Mouse (Mus musculus): Measurements from ENCODE around the gene Prpf6. TPM values are rescaled to one million over a fixed set of nuclear protein-coding genes. Genes with fewer than 3 reads are reported as not detected.

Prpf6 gene
- polyA plus RNA-seq, 1 experiment from 2014 or later: 64.5 TPM

GRCm38 (mm10) chr2:181679951-181680715 is 88.5 kb downstream of the Prpf6 start, which contains the start of gene Tcea2:
Tcea2 (plus strand) TSS chr2:181680310.
- Histone ChIP-seq H3K27ac (ENCODE audit: low read depth, low read length) (peak within 1 kb of the TSS; percentile 24; the same call in 1 of the 2 replicates), H3K9me3 (ENCODE audit: control insufficient read depth, low read length) (no peaks in the 10 kb centered on the region), H3K36me3 (ENCODE audit: control insufficient read depth, insufficient read depth, low read length) (no peaks in the 10 kb centered on the region), H3K27me3 (ENCODE audit: control insufficient read depth, insufficient read depth, low read length) (no peaks in the 10 kb centered on the region), H3K9ac (ENCODE audit: low read depth, low read length) (peak within 1 kb of the TSS; percentile 89), H3K4me3 (ENCODE audit: low read length) (peak within 1 kb of the TSS; percentile 74), H3K4me2 (replicated peaks; ENCODE audit: low read depth, low read length) (peak within 1 kb of the TSS; percentile 91), H3K4me1 (ENCODE audit: control insufficient read depth, insufficient read depth, low read length) (peaks cover 12% of the 10 kb centered on the region; the same call in 1 of the 2 replicates)
- under 1% methylated on average over 67 of the region's 69 CpGs for WGBS
- ATAC-seq (ENCODE audit: low FRiP score, low TSS enrichment): peak; percentile 68

DNA sequence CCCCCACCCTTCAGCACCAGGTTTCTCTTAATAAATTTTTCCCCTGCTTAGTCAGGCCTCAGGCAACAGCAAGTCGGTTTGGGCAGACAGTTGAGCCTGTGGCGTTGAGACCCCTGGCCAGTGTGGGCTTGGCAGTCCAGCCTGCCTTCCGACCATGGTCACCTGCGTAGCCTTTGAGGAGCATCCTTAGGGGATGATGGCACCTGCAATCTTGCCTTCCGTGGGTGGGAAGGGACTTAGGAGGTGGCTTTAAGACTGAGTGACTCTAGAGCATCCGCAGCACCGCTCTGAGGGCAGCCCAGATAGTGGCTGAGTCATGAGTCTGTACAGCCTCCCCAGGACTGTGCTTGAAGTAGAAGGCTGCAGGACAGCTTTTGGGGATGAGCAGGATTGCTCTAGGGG is 89.0 kb downstream of the Prpf6 start:
- H3K9ac ChIP-seq (ENCODE audit: low read depth, low read length): peak overlapping the region; percentile 89
- H3K27me3 ChIP-seq (ENCODE audit: control insufficient read depth, insufficient read depth, low read length): no peaks in the 10 kb centered on the region
- peak overlapping the region; percentile 74 for H3K4me3 ChIP-seq (ENCODE audit: low read length)
- no peaks in the 10 kb centered on the region for H3K9me3 ChIP-seq (ENCODE audit: control insufficient read depth, low read length)
- peaks cover 6% of the 10 kb centered on the region; the same call in 1 of the 2 replicates for H3K4me1 ChIP-seq (ENCODE audit: control insufficient read depth, insufficient read depth, low read length)
- WGBS: 12% methylated on average over 7 of the region's 7 CpGs
- peak; percentile 13 for ATAC-seq (ENCODE audit: low FRiP score, low TSS enrichment)
- H3K27ac ChIP-seq (ENCODE audit: low read depth, low read length): no peak overlapping the region
- H3K4me2 ChIP-seq (replicated peaks; ENCODE audit: low read depth, low read length): peak overlapping the region; percentile 91
- no peaks in the 10 kb centered on the region for H3K36me3 ChIP-seq (ENCODE audit: control insufficient read depth, insufficient read depth, low read length)

DNA sequence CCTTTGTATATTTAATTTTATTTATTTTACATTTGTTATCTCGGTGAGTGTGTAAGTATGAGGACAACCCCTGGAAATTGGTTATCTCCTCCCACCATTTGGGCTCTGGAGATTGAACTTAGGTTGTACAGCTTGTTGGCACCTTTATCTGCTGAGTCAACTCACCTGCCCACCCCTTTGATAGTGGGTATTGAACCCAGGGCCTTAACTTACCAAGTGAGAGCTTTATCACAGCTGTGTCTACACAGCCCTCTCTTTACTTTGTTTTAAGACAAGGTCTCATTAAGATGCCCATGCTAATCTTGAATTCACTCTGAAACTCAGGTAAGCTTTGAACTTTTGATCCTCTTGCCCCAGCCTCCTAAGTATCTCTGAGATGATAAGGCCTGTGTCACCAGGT is 90.3 kb downstream of the Prpf6 start:
- Histone ChIP-seq H3K27me3 (ENCODE audit: control insufficient read depth, insufficient read depth, low read length) (no peaks in the 10 kb centered on the region), H3K9me3 (ENCODE audit: control insufficient read depth, low read length) (no peaks in the 10 kb centered on the region), H3K4me3 (ENCODE audit: low read length) (no peak overlapping the region), H3K36me3 (ENCODE audit: control insufficient read depth, insufficient read depth, low read length) (peaks cover 9% of the 10 kb centered on the region), H3K9ac (ENCODE audit: low read depth, low read length) (no peak overlapping the region), H3K27ac (ENCODE audit: low read depth, low read length) (no peak overlapping the region), H3K4me2 (replicated peaks; ENCODE audit: low read depth, low read length) (no peak overlapping the region), H3K4me1 (ENCODE audit: control insufficient read depth, insufficient read depth, low read length) (peaks cover 5% of the 10 kb centered on the region; the same call in 1 of the 2 replicates)
- 93% methylated on average over 1 of the region's 1 CpGs for WGBS
- no peak for ATAC-seq (ENCODE audit: low FRiP score, low TSS enrichment)

DNA sequence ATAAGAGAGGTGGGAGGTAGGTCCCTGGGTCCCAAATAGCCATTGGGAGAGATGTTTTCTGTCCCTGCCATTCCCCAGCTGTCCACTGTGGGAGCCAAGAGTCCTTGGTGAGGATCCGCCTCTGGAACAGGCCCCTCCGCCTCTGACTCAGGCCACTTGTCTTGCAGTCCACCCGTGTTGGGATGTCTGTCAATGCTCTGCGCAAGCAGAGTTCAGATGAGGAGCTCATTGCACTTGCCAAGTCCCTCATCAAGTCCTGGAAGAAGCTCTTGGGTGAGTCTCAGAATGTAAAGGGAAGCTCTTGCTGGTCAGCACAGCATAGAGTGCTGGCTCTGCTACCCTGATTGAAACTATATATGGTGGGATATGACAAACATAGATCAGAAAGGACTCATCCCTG is 91.7 kb downstream of the Prpf6 start:
- Histone ChIP-seq H3K9me3 (ENCODE audit: control insufficient read depth, low read length) (no peaks in the 10 kb centered on the region), H3K9ac (ENCODE audit: low read depth, low read length) (no peak overlapping the region), H3K4me1 (ENCODE audit: control insufficient read depth, insufficient read depth, low read length) (peaks cover 5% of the 10 kb centered on the region; the same call in 1 of the 2 replicates), H3K4me3 (ENCODE audit: low read length) (no peak overlapping the region), H3K36me3 (ENCODE audit: control insufficient read depth, insufficient read depth, low read length) (peaks cover 20% of the 10 kb centered on the region), H3K27ac (ENCODE audit: low read depth, low read length) (no peak overlapping the region), H3K4me2 (replicated peaks; ENCODE audit: low read depth, low read length) (no peak overlapping the region), H3K27me3 (ENCODE audit: control insufficient read depth, insufficient read depth, low read length) (no peaks in the 10 kb centered on the region)
- ATAC-seq (ENCODE audit: low FRiP score, low TSS enrichment): no peak
- 65% methylated on average over 4 of the region's 4 CpGs for WGBS

DNA sequence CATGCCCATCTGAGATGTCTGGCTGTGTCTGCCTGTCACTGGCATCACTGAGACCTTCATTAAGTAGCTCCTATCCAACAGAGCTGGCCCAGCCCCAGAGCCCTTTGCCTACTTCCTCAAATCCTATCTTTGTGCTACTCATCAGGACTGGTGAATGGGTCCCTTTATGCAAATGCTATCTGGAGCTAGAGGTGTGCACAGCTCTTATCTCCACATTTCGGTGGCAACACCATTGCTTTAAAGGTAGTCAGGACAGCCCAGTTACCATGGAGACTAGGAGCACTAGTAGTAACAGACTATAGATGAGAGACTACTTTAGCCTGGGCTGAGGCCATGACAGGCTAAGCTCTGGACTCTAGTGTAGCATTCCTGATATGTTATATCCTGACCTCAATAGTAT is 93.0 kb downstream of the Prpf6 start:
- no peaks in the 10 kb centered on the region for H3K27me3 ChIP-seq (ENCODE audit: control insufficient read depth, insufficient read depth, low read length)
- H3K4me3 ChIP-seq (ENCODE audit: low read length): no peak overlapping the region
- H3K4me1 ChIP-seq (ENCODE audit: control insufficient read depth, insufficient read depth, low read length): peaks cover under 1% of the 10 kb centered on the region; the same call in 1 of the 2 replicates
- WGBS: 92% methylated on average over 1 of the region's 1 CpGs
- no peaks in the 10 kb centered on the region for H3K9me3 ChIP-seq (ENCODE audit: control insufficient read depth, low read length)
- no peak overlapping the region for H3K9ac ChIP-seq (ENCODE audit: low read depth, low read length)
- H3K4me2 ChIP-seq (replicated peaks; ENCODE audit: low read depth, low read length): no peak overlapping the region
- no peak for ATAC-seq (ENCODE audit: low FRiP score, low TSS enrichment)
- no peak overlapping the region for H3K27ac ChIP-seq (ENCODE audit: low read depth, low read length)
- peaks cover 33% of the 10 kb centered on the region for H3K36me3 ChIP-seq (ENCODE audit: control insufficient read depth, insufficient read depth, low read length)

- 94% methylated on average over 4 of the region's 4 CpGs for WGBS
- H3K4me3 ChIP-seq (ENCODE audit: low read length): no peak overlapping the region
- H3K27me3 ChIP-seq (ENCODE audit: control insufficient read depth, insufficient read depth, low read length): no peaks in the 10 kb centered on the region
- ATAC-seq (ENCODE audit: low FRiP score, low TSS enrichment): no peak
- H3K4me2 ChIP-seq (replicated peaks; ENCODE audit: low read depth, low read length): no peak overlapping the region
- no peak overlapping the region for H3K27ac ChIP-seq (ENCODE audit: low read depth, low read length)
- peaks cover 33% of the 10 kb centered on the region for H3K36me3 ChIP-seq (ENCODE audit: control insufficient read depth, insufficient read depth, low read length)
- no peaks in the 10 kb centered on the region for H3K9me3 ChIP-seq (ENCODE audit: control insufficient read depth, low read length)
- H3K9ac ChIP-seq (ENCODE audit: low read depth, low read length): no peak overlapping the region
- H3K4me1 ChIP-seq (ENCODE audit: control insufficient read depth, insufficient read depth, low read length): no peaks in the 10 kb centered on the region
Observed at GRCm38 (mm10) chr2:181685686-181686085, 94.0 kb downstream of the Prpf6 start.

DNA sequence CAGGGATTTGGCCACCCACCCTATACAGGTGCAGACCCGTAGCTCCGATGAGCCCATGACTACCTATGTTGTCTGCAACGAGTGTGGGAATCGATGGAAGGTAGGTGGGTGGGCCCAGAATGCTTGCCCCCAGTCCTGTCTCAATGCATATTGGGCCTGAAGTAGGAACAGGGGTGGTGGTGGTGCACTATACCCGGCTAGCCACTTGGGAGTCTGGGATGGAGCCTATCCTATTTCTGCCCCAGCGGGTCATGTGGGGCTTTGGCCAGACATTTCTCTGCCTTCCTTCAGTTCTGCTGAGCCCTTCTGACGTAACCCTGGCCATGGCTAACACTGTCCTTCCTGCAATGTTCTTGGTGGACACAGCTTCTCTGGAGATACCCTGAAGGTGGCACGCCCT is 95.9 kb downstream of the Prpf6 start:
- Histone ChIP-seq H3K9me3 (ENCODE audit: control insufficient read depth, low read length) (no peaks in the 10 kb centered on the region), H3K27ac (ENCODE audit: low read depth, low read length) (no peak overlapping the region), H3K27me3 (ENCODE audit: control insufficient read depth, insufficient read depth, low read length) (no peaks in the 10 kb centered on the region), H3K36me3 (ENCODE audit: control insufficient read depth, insufficient read depth, low read length) (peaks cover 37% of the 10 kb centered on the region), H3K4me1 (ENCODE audit: control insufficient read depth, insufficient read depth, low read length) (no peaks in the 10 kb centered on the region), H3K9ac (ENCODE audit: low read depth, low read length) (no peak overlapping the region), H3K4me3 (ENCODE audit: low read length) (no peak overlapping the region), H3K4me2 (replicated peaks; ENCODE audit: low read depth, low read length) (no peak overlapping the region)
- no peak for ATAC-seq (ENCODE audit: low FRiP score, low TSS enrichment)
- WGBS: 96% methylated on average over 8 of the region's 8 CpGs

GRCm38 (mm10) chr2:181689466-181690160 is 97.9 kb downstream of the Prpf6 start:
- peaks cover 37% of the 10 kb centered on the region for H3K36me3 ChIP-seq (ENCODE audit: control insufficient read depth, insufficient read depth, low read length)
- 0 out of 2 replicates have a peak, but pooled peaks cover 6% of the 10 kb centered on the region for H3K4me1 ChIP-seq (ENCODE audit: control insufficient read depth, insufficient read depth, low read length)
- ATAC-seq (ENCODE audit: low FRiP score, low TSS enrichment): no peak
- no peak overlapping the region for H3K27ac ChIP-seq (ENCODE audit: low read depth, low read length)
- no peak overlapping the region for H3K4me2 ChIP-seq (replicated peaks; ENCODE audit: low read depth, low read length)
- H3K27me3 ChIP-seq (ENCODE audit: control insufficient read depth, insufficient read depth, low read length): no peaks in the 10 kb centered on the region
- no peak overlapping the region for H3K9ac ChIP-seq (ENCODE audit: low read depth, low read length)
- no peaks in the 10 kb centered on the region for H3K9me3 ChIP-seq (ENCODE audit: control insufficient read depth, low read length)
- 91% methylated on average over 10 of the region's 10 CpGs for WGBS
- no peak overlapping the region for H3K4me3 ChIP-seq (ENCODE audit: low read length)

DNA sequence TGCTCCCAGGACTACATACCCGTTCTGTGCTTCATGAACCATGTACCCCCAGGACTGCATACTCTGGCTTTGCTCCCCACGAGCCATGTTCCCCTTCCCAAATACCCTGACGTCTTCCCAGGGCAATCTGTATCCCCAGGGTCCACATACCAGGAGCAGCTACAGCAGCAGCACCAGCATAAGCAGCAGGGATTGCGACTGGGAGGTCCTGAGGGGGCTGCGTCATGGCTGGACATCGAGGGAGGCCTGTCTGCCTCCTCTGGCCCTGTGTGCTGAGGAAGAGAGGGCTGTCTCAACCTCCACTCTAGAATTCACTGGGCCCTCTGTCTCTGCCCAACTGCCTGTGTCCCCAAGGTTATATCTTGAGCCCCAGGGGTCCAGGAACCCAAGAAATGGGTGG is 99.4 kb downstream of the Prpf6 start:
- Histone ChIP-seq H3K4me2 (replicated peaks; ENCODE audit: low read depth, low read length) (no peak overlapping the region), H3K36me3 (ENCODE audit: control insufficient read depth, insufficient read depth, low read length) (peaks cover 37% of the 10 kb centered on the region), H3K9ac (ENCODE audit: low read depth, low read length) (no peak overlapping the region), H3K27ac (ENCODE audit: low read depth, low read length) (no peak overlapping the region), H3K4me3 (ENCODE audit: low read length) (no peak overlapping the region), H3K9me3 (ENCODE audit: control insufficient read depth, low read length) (no peaks in the 10 kb centered on the region), H3K27me3 (ENCODE audit: control insufficient read depth, insufficient read depth, low read length) (no peaks in the 10 kb centered on the region), H3K4me1 (ENCODE audit: control insufficient read depth, insufficient read depth, low read length) (0 out of 2 replicates have a peak, but pooled peaks cover 6% of the 10 kb centered on the region)
- ATAC-seq (ENCODE audit: low FRiP score, low TSS enrichment): no peak
- 87% methylated on average over 6 of the region's 6 CpGs for WGBS

All from kidney, embryonic 14.5 days (tissue).